ENCODE assay signal across 29 mouse cellular contexts in genomic region chrX:109147108-109147507, GRCm38 (mm10). TPM values are rescaled to one million over a fixed set of nuclear protein-coding genes. Genes with fewer than 3 reads are reported as not detected.
"Had no signal": no experiment of that assay in that cellular context is flagged by ENCODE, and none has a peak within 500 bp of the region (broad histone marks: within the 10 kb centered on the region; RNA-seq: fewer than 3 reads in every experiment).

No protein-coding gene starts in this region.

- ATAC-seq: hindbrain, embryonic 16.5 days; inflammation-experienced regulatory T-cells, adult 6 months; intestine, embryonic 15.5 days; intestine, postnatal 0 days had no signal

- DNase-seq: gastrocnemius, postnatal 14 days; gastrocnemius, postnatal 36 days; heart, adult 18-20 months; heart, postnatal 10 days; heart, postnatal 4 days; kidney, adult 18-20 months; kidney, adult 8-10 months; kidney, postnatal 10 days; kidney, postnatal 25 days; kidney, postnatal 4 days; liver had no signal

- H3K27me3 ChIP-seq: heart, embryonic 12.5 days; hindbrain, embryonic 12.5 days; intestine, embryonic 15.5 days; limb, embryonic 12.5 days had no signal

- H3K36me3 ChIP-seq: heart, embryonic 10.5 days; heart, embryonic 12.5 days; hindbrain, embryonic 10.5 days; hindbrain, embryonic 12.5 days; intestine, embryonic 15.5 days; limb, embryonic 10.5 days; limb, embryonic 12.5 days had no signal

RNA-seq across cellular contexts. Expression of gene Gm6377, which starts 49.4 kb away (rescaled TPM):
- total RNA-seq: gastrocnemius, adult 18-20 months; gastrocnemius, adult 8-10 months; gastrocnemius, postnatal 14 days; gastrocnemius, postnatal 36 days; layer of hippocampus, adult 2 months; layer of hippocampus, postnatal 10 days; layer of hippocampus, postnatal 25 days; left cerebral cortex, adult 2 months; left cerebral cortex, postnatal 14 days; left cerebral cortex, postnatal 36 days had no signal
